Mouse (Mus musculus) monocyte, adult 5-6 weeks (primary cell): ENCODE measurements around the gene Wdr70. TPM values are rescaled to one million over a fixed set of nuclear protein-coding genes. Genes with fewer than 3 reads are reported as not detected.

Experiments used
- ATAC-seq: fragments of 153-309, 156-312 bp; replicated peaks from 2 replicates; pipeline ENCODE4 v1.8.0; 2017; ENCODE audit warnings: mild to moderate bottlenecking; ENCODE audit not compliant: low TSS enrichment, insufficient number of reproducible peaks, severe bottlenecking, poor library complexity, low FRiP score
- total RNA-seq: library from RNA; stranded (forward); fragments of 200-1000, 200-491, 200-594 nt; gene quantifications from 3 replicates; pipeline ENCODE4 v1.2.3, GENCODE M21; 2017

Gene Wdr70
- total RNA-seq, 1 experiment from 2014 or later: 42.8 TPM

DNA sequence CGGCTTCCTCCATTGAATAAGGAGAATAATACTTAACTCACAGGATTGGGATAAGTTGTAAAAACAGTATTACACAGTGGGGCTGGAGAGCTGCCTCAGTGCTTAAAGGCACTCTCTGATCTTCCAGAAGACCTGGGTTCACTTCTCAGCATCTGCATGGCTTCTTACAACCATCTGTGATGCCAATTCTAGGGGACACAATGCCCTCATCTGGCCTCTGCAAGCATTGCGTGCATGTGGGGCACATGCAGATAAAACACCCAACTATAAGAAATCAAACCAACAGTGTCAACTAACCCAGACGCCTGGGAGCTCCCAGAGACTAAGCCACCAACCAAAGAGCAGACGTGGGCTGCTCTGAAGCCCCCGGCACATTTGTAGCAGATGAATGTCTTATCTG, 60.6 kb downstream of the Wdr70 start:
- no peak for ATAC-seq

DNA sequence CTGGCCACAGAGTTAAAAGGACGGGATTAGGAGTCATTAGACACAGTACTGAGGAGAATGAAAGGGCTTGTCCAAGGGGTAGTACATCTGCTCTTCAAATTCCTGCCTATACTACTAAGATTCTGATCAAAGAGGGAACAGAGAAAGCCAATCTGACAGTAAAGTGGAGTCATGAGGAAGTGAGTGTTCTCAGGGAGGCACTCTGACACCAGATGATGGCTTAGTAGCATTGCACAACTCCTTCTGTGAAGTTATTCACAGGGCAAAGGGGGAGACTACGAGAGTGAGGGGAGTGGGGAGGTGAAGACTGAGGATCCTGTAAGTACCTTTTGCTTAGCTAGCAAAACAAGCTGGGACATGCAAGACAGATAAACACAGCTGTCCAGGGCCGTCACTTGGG, 61.2 kb downstream of the Wdr70 start:
- 0 out of 2 replicates have a peak, but pooled peaks have one; percentile 47 for ATAC-seq

DNA sequence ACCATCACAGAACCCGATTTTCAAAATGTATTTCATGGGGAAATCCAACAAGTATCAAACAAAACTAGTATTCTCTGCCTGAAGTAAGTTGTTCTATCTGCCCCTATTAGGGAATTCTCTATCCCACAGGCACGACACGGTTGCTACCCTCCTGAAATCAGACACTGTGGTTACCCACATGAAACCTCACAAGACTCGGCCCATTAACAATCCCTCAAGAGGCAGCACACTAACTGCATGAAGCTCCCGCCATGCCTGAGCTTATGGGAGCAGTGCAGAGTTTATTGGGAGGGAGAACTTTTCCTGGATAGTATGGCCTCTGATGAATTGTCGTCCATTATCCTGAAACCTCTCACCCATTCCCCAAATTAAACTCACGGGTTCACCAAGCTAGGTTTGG, 67.8 kb downstream of the Wdr70 start:
- ATAC-seq: no peak

DNA sequence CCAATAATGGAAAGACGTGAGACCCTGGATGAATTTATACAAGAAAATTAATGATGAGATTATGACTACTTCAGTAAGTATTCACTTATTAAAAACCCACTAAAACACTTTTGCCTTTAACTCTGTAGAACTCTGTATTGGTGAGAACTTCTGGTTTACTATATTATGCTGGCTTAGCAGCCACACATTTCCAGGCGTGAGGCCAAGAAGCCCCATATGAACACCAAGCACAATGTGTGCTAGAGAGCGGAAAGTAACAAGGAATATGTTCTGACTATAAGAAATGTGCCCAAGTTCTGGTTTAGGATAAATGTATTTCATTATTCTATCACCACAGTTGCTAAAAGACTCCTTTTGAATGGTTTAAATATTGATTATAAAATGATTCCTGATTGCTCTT, 68.4 kb downstream of the Wdr70 start:
- ATAC-seq: no peak

DNA sequence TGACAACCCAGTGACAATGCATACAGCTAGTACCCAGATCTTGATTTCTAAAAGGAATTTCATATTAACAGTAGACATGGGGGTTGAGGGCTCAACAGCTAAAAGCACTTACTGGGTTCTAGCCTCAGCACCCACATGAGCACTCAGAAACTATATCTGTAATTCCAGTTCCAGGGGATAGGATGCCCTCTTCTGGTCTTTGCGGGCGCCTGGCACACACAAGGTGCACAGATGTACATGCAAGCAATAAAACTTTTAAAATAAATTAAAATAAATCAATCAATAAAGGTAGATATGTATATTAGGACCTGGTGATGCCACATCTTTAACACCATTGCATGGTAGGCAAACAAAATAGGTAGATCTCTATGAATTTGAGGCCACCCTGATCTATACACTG, 71.5 kb downstream of the Wdr70 start:
- ATAC-seq: no peak

DNA sequence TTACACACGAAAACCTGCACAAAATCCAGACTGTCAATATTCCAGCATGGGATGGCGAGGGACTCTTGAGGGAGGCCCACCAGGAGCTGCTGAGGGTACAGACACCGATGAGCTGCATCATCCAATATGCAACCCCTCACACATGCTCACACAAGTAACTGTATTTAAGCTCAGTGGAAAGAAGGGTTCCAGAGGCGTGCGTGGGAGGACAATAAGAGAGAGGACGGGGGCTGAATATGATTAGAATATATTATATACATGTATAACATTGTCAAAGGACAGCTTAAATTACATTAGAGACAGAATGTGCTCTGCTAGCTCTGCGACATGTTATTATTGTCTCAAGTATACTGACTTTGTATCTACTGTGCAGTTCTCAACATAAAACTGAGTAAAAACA, 87.6 kb downstream of the Wdr70 start:
- no peak for ATAC-seq

DNA sequence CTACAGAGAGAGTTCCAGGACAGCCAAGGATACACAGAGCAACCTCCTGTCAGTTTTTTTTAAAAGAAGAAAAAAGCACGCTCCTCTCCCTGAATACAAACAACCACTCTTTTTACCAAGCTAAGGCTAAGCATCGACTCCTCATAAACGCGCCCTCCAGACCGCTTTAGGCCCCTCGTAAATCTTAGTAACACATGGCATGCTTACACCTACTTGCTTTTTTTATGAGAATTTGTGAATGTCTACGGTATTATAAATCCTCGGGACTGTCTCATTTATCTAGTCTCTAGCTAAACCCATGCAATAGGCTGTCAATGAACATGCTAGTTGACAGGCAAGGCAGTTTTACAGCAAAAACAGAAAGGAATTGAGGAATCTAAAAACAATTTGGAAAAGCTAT, 91.6 kb downstream of the Wdr70 start:
- no peak for ATAC-seq

DNA sequence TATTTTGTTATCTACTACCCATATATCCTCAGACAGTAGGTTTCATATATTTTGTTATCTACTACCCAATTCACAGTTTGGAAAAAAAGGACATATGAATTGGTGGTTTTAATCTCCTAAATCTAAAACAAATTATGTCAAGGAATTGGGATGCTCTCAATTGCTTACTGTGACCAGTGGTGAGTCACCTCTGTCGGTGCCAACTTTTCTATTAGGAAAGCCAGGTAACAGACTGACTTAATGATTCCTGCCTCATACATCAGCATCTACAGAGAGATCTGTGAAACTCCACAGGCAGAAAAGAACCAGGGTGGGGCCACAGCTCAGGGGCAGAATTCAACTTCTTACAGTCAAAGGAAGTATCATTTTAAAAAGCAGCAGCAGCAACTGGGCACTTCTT, 93.0 kb downstream of the Wdr70 start:
- ATAC-seq: no peak

DNA sequence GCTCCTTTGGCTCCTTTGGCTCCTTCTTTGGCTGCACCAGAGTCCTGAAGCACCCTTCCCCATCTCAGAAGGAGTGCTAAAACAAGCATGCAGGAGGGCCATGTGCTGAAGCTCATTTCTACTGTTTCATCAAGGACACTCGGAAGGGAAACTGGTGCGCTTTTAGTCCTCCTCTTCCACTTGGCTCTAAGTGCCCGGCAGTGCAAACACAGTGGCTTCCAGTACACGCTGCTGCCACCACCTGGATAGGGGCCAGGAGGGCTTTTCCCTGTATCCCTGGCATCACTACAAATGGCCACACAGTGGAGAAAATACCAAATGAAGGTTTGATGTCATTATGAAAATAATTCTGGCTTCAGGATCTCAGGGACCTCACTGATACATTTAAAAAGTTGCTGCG, 93.5 kb downstream of the Wdr70 start:
- no peak for ATAC-seq

DNA sequence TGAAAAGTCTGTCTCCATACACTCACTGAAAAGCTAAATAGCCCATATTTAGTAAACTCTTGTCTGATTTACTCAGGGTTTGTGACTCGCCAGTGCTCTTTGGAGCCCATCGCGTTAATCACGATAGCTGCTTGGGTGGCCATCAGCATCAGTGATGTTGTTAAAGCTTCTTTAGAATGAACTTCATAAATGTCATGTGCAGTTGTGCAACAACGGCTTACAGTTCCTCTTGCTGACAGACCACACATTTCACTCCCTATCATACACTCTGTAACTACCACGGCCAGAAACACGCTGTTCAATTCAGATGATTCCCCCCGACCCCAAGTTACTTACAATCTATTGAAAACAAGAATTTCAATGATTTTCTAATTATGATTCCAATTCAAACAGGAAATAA, 95.2 kb downstream of the Wdr70 start:
- peak; percentile 66; the same call in 1 of the 2 replicates for ATAC-seq

DNA sequence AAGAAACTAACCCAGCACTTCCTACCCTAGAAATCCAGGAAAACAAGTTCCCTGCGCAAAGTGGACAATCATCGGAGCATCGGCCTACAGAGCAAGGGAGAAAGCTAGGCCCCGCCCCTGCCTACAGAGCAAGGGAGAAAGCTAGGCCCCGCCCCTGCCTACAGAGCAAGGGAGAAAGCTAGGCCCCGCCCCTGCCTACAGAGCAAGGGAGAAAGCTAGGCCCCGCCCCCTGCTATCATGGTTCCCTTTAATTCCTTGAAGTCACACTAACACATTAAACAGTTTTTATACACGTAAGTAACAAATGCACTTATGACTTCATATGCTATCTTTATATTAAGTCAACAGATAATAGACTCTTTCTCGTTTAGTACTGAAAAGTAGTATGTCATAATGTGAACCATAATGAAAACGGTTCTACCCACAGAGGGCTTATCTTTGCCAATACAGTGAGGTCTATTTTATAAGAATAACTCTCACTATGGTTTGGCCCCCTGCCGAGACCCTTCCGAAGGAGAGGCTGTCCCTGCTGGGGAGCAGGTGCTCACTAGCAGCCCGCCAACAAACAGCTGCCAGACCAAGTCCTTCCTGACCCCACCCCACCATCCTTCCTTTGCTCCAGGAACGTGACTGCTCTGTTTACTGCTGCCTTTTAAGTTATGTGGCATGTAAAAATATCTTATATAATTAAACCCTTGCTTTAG, 100.0 kb downstream of the Wdr70 start:
- peak; percentile 93 for ATAC-seq

DNA sequence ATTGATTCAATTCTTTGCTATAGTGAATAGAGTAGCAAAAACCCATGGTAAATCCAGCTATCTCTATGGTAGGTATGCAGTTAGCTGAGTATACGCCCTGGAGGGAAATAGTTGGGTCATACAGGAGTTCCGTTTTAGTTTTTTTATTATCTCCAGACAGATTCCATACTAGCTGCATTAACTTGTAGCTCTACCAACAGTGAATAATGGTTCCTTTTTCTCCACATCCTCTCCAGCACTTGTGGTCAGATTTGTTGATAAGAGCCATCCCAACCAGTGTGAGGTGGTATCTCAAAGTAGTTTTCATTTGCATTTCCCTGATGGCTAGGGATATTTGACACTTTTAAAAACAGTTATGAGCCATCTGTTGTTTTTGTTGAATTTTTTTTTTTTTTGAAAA, 100.9 kb downstream of the Wdr70 start:
- no peak for ATAC-seq

DNA sequence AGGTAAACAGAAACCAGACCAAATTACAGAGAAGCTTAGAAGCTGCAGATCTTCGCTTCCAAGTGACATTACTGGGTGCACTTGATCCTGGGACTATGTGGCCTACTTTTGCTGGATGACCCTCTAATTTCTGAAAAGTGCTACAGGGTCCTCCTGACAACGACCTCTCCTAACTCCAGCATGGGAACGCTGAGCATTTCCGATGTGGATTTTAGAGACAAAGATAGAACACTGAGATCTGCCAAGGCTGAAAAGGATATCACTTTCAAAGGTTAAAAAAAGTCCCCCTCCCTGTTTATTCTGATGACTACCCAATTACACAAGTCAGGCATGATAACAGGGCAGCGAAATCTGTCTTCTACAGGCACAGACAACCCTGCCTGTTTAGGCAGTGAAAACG, 105.3 kb downstream of the Wdr70 start:
- no peak for ATAC-seq

DNA sequence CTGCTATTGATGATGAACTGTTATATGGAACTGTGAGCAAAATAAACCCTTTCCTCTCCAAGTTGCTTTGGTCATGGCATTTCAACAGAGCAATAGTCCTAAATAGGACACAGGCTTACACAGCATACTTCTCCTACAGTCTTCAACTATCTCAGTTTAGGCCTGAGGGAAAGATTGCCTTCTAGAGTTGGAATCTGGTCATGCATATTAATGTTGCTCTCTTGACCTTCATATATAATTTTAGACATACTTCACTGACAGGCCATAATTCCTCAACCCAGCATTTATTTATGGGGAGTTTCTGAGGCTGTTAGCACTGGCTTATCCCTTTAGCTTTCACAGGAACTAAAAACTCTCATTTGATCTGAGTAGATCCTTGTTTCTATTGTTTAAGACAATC, 108.9 kb downstream of the Wdr70 start:
- ATAC-seq: no peak

DNA sequence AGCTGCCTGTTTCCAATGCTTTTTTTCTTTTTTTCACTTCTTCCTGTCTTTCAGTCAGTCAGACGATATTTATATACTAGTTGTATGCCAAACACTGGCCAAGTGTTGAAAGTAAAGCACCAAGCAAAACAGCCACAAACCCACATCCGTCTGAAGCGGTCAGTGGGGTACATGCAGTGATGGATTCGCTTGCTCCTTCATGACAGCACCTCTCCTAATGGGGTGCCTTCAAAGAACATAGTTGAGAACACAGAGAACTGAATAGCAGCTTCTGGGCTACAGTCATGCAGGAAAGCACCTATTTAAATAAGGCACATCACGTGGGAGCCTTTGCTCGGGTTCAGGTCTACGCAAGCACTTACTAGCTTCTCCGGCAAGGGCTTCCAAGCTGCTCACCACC, 111.6 kb downstream of the Wdr70 start:
- ATAC-seq: peak; percentile 59; the same call in 1 of the 2 replicates

DNA sequence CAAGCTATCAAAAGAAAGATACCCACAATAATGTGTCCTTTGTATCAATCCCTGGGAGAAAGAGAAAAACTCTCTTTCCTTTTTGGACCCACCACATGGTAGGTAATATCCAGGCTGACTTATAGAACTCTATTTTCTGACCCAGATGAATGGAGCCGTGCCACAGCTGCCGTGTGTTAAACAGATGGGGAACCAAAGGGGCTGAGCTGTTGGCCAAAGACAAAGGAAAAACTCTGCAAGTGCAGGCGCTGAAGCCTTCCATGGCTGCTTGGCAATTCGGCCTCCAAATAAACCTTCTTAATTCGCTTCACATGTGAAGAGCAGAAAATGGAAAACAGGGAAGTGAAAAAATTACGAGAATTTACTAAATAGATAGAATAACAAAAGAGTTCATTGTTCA, 112.7 kb downstream of the Wdr70 start:
- no peak for ATAC-seq

DNA sequence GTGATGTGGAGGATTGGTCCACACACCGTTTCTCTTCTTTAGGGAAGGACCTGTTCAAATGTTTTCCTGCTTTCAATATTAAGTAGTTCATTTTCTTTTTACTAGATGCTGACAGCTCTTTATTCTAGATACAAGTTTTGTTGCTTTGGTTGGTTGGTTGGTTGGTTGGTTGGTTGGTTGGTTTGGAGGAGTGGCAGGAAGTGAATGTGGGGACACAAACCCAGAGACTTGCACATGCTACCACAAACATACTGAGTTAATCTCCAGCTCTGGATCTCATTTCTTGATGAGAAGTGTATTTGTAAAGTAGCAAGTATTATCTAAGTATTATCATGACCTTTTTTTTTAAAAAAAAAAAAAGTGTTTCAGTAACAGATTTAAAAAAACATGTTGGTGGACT, 120.4 kb downstream of the Wdr70 start:
- no peak for ATAC-seq

DNA sequence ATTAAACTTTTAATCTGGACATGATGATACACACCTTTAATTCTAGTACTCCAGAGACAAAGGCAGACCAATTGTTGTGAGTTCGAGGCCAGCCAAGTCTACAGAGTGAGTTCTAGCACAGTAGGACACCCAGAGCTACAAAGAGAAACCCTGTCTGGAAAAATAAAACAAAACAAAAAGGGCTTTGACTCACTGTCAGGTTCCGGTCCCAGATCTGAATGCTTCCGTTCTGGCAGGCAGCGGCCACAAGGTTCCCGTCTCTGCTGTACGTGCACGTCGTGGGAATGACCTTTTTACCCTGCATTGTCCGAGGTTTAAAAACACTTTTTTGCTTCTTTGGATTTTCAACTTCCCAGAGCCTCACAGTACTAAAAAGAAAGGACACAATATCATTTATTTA, 122.2 kb downstream of the Wdr70 start:
- ATAC-seq: no peak

DNA sequence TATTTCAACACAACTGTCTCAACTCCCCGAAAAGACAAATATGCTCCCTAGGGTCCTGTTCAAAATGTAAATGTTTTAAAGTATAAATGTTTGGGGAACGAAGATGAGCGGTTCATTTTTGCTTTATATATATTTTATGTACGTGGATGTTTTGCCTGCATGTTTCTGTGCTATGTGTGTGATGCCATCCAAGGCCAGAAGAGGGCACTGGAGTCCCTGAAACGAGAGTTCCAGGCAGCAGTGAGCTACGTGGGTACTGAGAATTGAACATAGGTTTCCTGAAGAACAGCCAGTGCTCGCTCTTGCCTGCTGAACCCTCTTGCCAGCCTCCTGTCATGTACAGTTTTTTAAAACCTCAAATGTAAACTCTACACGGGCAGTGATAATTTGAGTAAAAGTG, 124.6 kb downstream of the Wdr70 start:
- ATAC-seq: no peak

DNA sequence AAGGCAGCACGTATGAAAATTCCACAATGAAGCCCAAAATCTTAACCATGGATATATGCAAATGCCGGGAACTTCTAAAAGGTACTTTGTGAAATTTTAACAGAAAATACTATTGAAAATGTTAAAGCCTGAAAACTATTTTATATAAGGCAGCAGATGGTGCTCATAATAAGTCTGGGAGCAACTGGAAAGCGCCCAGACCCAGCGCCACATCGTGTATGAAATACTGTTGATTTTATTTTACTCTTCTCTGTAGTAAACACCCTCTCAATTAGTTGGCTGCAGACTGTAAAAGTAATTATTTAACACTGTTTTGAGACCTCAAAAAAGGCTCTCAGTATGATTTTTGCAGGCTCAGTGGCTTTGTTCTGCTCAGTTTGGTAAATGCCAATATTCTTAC, 126.5 kb downstream of the Wdr70 start:
- no peak for ATAC-seq

DNA sequence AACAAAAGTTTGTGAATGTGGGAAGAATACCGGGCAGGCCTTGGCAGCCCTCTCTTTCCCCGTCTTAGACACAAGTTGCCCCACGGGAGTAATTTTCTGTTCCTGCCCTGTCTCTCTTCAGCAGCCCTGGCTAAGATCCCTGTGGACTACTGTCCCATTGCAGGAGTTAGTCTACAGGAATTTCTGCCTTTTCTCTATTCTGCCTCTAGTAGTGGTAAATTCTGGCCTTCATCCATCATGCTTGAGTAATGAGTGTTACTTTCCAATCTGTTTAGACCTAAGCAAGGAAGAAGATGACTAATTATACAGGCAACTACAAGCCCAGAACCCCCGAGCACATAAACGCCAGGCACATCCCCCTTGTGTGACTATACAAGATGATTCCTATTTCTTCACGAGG, 136.2 kb downstream of the Wdr70 start:
- no peak for ATAC-seq
